Mouse (Mus musculus) ES-Bruce4 (cell line): ENCODE measurements around the gene Cartpt. TPM values are rescaled to one million over a fixed set of nuclear protein-coding genes. Genes with fewer than 3 reads are reported as not detected.

ENCODE experiments used
- H3K27ac ChIP-seq: 2 replicates; pipeline ENCODE4 v1.5.1; 2012; ENCODE audit warnings: low read length, inconsistent platforms; ENCODE audit not compliant: insufficient read depth
- H3K27me3 ChIP-seq: 2 replicates; pipeline ENCODE4 v1.6.1; 2012; ENCODE audit warnings: mild to moderate bottlenecking, low read length, inconsistent platforms; ENCODE audit not compliant: control insufficient read depth, poor library complexity, insufficient read depth, severe bottlenecking
- H3K36me3 ChIP-seq: 2 replicates; pipeline ENCODE4 v1.6.1; 2012; ENCODE audit warnings: inconsistent platforms, mild to moderate bottlenecking, low read length, moderate library complexity; ENCODE audit not compliant: control insufficient read depth, poor library complexity, insufficient read depth, severe bottlenecking
- H3K4me1 ChIP-seq: one replicate; pipeline ENCODE4 v1.8.1; 2011; ENCODE audit warnings: low read length; ENCODE audit not compliant: control insufficient read depth, insufficient read depth
- H3K4me3 ChIP-seq: 2 replicates; pipeline ENCODE4 v1.5.1; 2011; ENCODE audit warnings: low read depth, mild to moderate bottlenecking, low read length
- H3K9ac ChIP-seq: 2 replicates; pipeline ENCODE4 v1.6.1; 2012; ENCODE audit warnings: low read depth, mild to moderate bottlenecking, inconsistent platforms; ENCODE audit not compliant: poor library complexity, severe bottlenecking
- H3K9me3 ChIP-seq: replicated peaks from 2 replicates; pipeline ENCODE4 v1.6.1; 2012; ENCODE audit warnings: mild to moderate bottlenecking, low read length, inconsistent platforms; ENCODE audit not compliant: control insufficient read depth, poor library complexity, insufficient read depth, severe bottlenecking
- CTCF ChIP-seq: IDR thresholded peaks from one replicate; pipeline ENCODE4 v1.8.1; 2011; ENCODE audit warnings: low read depth, low read length
- EP300 ChIP-seq: IDR thresholded peaks from 2 replicates; pipeline ENCODE4 v1.6.1; 2011; ENCODE audit warnings: low read depth, low read length; ENCODE audit not compliant: insufficient read depth
- POLR2A ChIP-seq: IDR thresholded peaks from one replicate; pipeline ENCODE4 v1.8.1; 2011; ENCODE audit warnings: low read length; ENCODE audit not compliant: insufficient read depth
- polyA plus RNA-seq: library from polyadenylated mRNA; stranded (reverse); fragments of >200 nt; gene quantifications from 2 replicates; pipeline ENCODE4 v1.2.4, GENCODE M21; 2011; ENCODE audit warnings: low read depth; ENCODE audit not compliant: missing spikeins, insufficient read depth, insufficient read length

Cartpt gene
- polyA plus RNA-seq, 1 experiment, result not detected

GRCm38 (mm10) chr13:99868438-99868837 lies 32.5 kb downstream of the Cartpt start:
- no peak for TF ChIP-seq POLR2A
- TF ChIP-seq CTCF, result peak; percentile 18
- TF ChIP-seq EP300, result no peak
- H3K36me3 ChIP-seq, result no peaks in the 10 kb centered on the region
- H3K4me1 ChIP-seq, result no peaks in the 10 kb centered on the region
- no peaks in the 10 kb centered on the region for H3K9me3 ChIP-seq
- no peak overlapping the region for H3K9ac ChIP-seq
- no peak overlapping the region for H3K4me3 ChIP-seq
- H3K27me3 ChIP-seq, result peaks cover 1% of the 10 kb centered on the region; the same call in 1 of the 2 replicates
- H3K27ac ChIP-seq, result no peak overlapping the region

- no peak overlapping the region for H3K27ac ChIP-seq
- H3K27me3 ChIP-seq, result no peaks in the 10 kb centered on the region
- no peak overlapping the region for H3K9ac ChIP-seq
- H3K36me3 ChIP-seq, result no peaks in the 10 kb centered on the region
- no peaks in the 10 kb centered on the region for H3K9me3 ChIP-seq
- no peak overlapping the region for H3K4me3 ChIP-seq
- TF ChIP-seq CTCF (no peak), POLR2A (no peak), EP300 (no peak)
- no peaks in the 10 kb centered on the region for H3K4me1 ChIP-seq
Observed at GRCm38 (mm10) chr13:99864331-99864730, 36.6 kb downstream of the Cartpt start.

- no peak overlapping the region for H3K9ac ChIP-seq
- no peaks in the 10 kb centered on the region for H3K27me3 ChIP-seq
- H3K27ac ChIP-seq, result no peak overlapping the region
- H3K4me1 ChIP-seq, result no peaks in the 10 kb centered on the region
- H3K9me3 ChIP-seq, result no peaks in the 10 kb centered on the region
- no peak overlapping the region for H3K4me3 ChIP-seq
- TF ChIP-seq EP300 (no peak), CTCF (no peak), POLR2A (no peak)
- no peaks in the 10 kb centered on the region for H3K36me3 ChIP-seq
Observed at GRCm38 (mm10) chr13:99860670-99861069, 40.2 kb downstream of the Cartpt start.

GRCm38 (mm10) chr13:99859082-99859481 lies 41.8 kb downstream of the Cartpt start:
- Histone ChIP-seq H3K4me1 (no peaks in the 10 kb centered on the region), H3K36me3 (no peaks in the 10 kb centered on the region), H3K27ac (no peak overlapping the region), H3K9ac (no peak overlapping the region), H3K9me3 (no peaks in the 10 kb centered on the region), H3K27me3 (no peaks in the 10 kb centered on the region), H3K4me3 (no peak overlapping the region)
- no peak for TF ChIP-seq POLR2A
- peak; percentile 78 for TF ChIP-seq CTCF

- Histone ChIP-seq H3K9me3 (no peaks in the 10 kb centered on the region), H3K9ac (no peak overlapping the region)
- TF ChIP-seq CTCF (no peak), POLR2A (no peak), EP300 (no peak)
Observed at GRCm38 (mm10) chr13:99857879-99858278, 43.0 kb downstream of the Cartpt start.

GRCm38 (mm10) chr13:99857336-99857735 lies 43.6 kb downstream of the Cartpt start:
- Histone ChIP-seq H3K4me1 (no peaks in the 10 kb centered on the region), H3K4me3 (no peak overlapping the region), H3K27me3 (no peaks in the 10 kb centered on the region), H3K36me3 (no peaks in the 10 kb centered on the region), H3K9ac (no peak overlapping the region), H3K9me3 (no peaks in the 10 kb centered on the region), H3K27ac (no peak overlapping the region)
- TF ChIP-seq POLR2A, result no peak
- no peak for TF ChIP-seq CTCF
- no peak for TF ChIP-seq EP300

More at GRCm38 (mm10) chr13:99857879-99858278, 43.0 kb downstream of the Cartpt start:
- H3K27me3 ChIP-seq, result no peaks in the 10 kb centered on the region
- H3K36me3 ChIP-seq, result no peaks in the 10 kb centered on the region
- no peak overlapping the region for H3K4me3 ChIP-seq
- H3K4me1 ChIP-seq, result no peaks in the 10 kb centered on the region
- no peak overlapping the region for H3K27ac ChIP-seq
